Mouse (Mus musculus): ENCODE data around the gene Tspan3. TPM values are rescaled to one million over a fixed set of nuclear protein-coding genes. Genes with fewer than 3 reads are reported as not detected.

The Tspan3 gene
- polyA plus RNA-seq, 1 experiment from 2014 or later, result 552 TPM

DNA sequence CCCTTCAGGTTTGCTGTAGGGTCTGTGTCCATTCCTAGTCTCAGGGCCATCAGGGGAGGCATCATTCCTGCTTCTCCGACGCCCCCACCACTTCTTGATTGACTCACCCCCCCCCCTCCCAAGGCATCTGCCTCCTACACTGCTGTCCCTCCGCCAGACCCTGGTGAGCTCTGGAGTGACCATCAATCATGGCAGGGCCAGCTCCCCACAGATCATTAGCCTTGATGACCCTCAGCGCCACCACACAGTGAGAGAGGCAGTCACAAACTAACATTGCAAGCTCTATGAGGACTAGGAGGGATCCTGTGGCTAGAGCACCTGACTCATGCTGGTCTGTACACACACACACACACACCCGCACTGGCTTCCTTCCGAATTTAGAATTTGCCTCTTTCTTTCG, 60.4 kb downstream of the Tspan3 start:
- no peaks in the 10 kb centered on the region for H3K9me3 ChIP-seq
- no peak overlapping the region for H3K4me3 ChIP-seq
- no peak overlapping the region for H3K4me2 ChIP-seq (replicated peaks)
- H3K27ac ChIP-seq (replicated peaks), result no peak overlapping the region
- no peaks in the 10 kb centered on the region for H3K36me3 ChIP-seq
- no peak for ATAC-seq (replicated peaks)
- H3K9ac ChIP-seq (replicated peaks), result no peak overlapping the region
- no peaks in the 10 kb centered on the region for H3K27me3 ChIP-seq
- 0 out of 2 replicates have a peak, but pooled peaks cover 3% of the 10 kb centered on the region for H3K4me1 ChIP-seq
- 89% methylated on average over 7 of the region's 7 CpGs for WGBS

DNA sequence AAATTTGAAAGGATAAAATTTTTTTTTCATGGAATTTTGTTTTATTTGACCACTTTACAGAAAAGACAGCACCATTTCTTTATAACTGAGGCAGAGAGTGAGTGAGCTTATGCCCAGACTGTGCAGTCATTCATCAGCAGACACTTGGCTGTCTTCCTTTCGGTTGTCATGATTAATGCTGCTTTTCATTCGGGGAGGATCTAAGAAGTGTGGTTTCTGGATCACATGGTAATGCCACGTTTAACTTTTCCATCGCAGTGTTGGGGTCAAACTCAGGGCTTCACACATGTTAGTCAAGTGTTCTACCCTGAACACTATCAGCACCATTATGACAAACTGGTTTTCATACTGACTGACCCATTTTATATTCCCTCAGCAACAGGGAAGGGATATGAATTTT, 64.3 kb downstream of the Tspan3 start:
- no peak overlapping the region for H3K4me3 ChIP-seq
- no peaks in the 10 kb centered on the region for H3K9me3 ChIP-seq
- no peak for ATAC-seq (replicated peaks)
- H3K27me3 ChIP-seq, result no peaks in the 10 kb centered on the region
- no peak overlapping the region for H3K4me2 ChIP-seq (replicated peaks)
- no peak overlapping the region for H3K9ac ChIP-seq (replicated peaks)
- no peaks in the 10 kb centered on the region for H3K36me3 ChIP-seq
- 0 out of 2 replicates have a peak, but pooled peaks cover 3% of the 10 kb centered on the region for H3K4me1 ChIP-seq
- no peak overlapping the region for H3K27ac ChIP-seq (replicated peaks)
- 56% methylated on average over 4 of the region's 4 CpGs for WGBS

DNA sequence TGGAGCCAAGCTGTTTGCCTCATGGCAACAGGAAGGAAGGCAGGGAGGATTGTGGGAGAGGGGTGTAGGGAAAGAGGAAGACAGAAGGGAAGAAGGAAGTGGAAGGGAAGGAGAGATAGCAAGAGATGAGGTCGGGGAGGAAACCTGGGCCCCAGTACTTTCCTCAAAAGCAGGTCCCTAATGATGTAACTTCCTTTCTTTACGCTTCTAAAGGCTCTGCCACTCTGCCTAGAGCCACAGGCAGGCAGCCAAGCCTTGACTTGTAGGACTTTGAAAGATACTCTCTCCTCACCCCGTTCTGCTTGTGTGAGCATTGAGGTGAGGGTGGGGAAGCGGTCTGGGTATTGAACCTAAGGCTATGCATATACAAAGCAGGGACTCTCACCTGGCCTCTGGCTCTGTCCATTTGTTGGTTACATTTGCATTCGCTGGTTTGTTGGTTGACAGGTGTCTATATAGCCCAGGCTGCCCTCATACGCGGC, 65.2 kb downstream of the Tspan3 start:
- Histone ChIP-seq H3K27me3 (no peaks in the 10 kb centered on the region), H3K27ac (replicated peaks) (no peak overlapping the region), H3K9me3 (no peaks in the 10 kb centered on the region), H3K4me1 (0 out of 2 replicates have a peak, but pooled peaks cover 3% of the 10 kb centered on the region), H3K4me3 (no peak overlapping the region), H3K9ac (replicated peaks) (no peak overlapping the region), H3K4me2 (replicated peaks) (no peak overlapping the region), H3K36me3 (no peaks in the 10 kb centered on the region)
- ATAC-seq (replicated peaks), result no peak
- WGBS, result 84% methylated on average over 7 of the region's 7 CpGs

DNA sequence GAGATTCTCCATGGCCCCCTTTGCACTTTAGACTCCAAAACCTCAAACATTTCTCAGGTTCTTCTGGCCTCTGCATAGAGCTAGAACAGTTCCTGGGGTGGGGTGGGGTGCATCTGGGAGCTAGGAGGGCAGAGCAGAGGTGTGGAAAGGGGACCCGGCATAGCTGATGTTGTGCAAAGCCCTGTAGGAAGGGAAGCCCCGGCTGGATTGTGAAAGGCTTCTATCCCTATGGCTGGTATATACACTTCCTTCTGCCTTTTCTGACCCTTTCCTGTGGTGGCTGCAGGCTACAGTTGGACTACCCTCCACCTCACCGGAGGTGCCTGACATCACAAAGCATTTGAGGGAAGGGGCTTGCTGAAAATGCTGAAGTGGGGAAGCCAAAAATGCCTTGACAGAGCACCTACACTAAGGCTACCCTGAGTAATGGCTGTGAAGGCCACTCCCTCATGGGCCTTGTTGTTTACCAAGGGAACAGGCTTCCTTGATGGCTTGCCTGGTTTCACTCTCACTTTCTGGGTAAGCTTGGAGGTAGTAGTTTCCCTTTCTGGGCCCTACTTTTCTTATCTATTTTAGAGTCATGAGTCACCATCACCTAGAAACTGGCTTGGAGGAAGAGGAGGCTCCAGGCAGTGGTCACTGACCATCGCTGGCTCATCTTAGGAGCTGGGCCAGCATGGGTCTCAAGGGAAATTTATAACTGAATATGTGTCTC, 67.5 kb downstream of the Tspan3 start:
- H3K9ac ChIP-seq (replicated peaks), result no peak overlapping the region
- H3K27ac ChIP-seq (replicated peaks), result no peak overlapping the region
- no peaks in the 10 kb centered on the region for H3K27me3 ChIP-seq
- no peaks in the 10 kb centered on the region for H3K36me3 ChIP-seq
- H3K4me3 ChIP-seq, result no peak overlapping the region
- 0 out of 2 replicates have a peak, but pooled peaks cover 3% of the 10 kb centered on the region for H3K4me1 ChIP-seq
- H3K4me2 ChIP-seq (replicated peaks), result no peak overlapping the region
- no peak for ATAC-seq (replicated peaks)
- 89% methylated on average over 4 of the region's 4 CpGs for WGBS
- H3K9me3 ChIP-seq, result no peaks in the 10 kb centered on the region

DNA sequence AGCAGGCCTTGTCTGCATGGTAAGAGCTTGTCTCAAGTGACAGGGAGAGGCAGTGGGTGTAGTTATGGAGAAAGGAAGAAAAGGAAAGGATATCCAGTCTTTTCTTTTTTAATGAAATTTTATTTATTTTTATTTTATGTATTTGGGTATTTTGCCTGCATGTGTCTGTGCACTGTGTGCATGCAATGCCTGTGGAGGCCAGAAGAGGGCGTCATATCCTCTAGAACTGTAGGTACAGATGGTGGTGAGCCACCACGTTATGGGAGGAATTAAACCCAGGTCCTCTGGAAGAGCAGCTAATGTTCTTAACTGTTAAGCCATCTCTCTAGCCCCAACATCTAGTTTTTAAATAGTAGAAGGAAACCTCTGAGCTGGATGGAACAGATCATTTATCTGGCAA, 73.2 kb downstream of the Tspan3 start:
- Histone ChIP-seq H3K27ac (replicated peaks) (no peak overlapping the region), H3K4me3 (no peak overlapping the region), H3K9ac (replicated peaks) (no peak overlapping the region), H3K4me1 (peaks cover 11% of the 10 kb centered on the region), H3K9me3 (no peaks in the 10 kb centered on the region), H3K27me3 (no peaks in the 10 kb centered on the region), H3K36me3 (no peaks in the 10 kb centered on the region), H3K4me2 (replicated peaks) (no peak overlapping the region)
- no peak for ATAC-seq (replicated peaks)
- WGBS, result 54% methylated on average over 2 of the region's 2 CpGs

DNA sequence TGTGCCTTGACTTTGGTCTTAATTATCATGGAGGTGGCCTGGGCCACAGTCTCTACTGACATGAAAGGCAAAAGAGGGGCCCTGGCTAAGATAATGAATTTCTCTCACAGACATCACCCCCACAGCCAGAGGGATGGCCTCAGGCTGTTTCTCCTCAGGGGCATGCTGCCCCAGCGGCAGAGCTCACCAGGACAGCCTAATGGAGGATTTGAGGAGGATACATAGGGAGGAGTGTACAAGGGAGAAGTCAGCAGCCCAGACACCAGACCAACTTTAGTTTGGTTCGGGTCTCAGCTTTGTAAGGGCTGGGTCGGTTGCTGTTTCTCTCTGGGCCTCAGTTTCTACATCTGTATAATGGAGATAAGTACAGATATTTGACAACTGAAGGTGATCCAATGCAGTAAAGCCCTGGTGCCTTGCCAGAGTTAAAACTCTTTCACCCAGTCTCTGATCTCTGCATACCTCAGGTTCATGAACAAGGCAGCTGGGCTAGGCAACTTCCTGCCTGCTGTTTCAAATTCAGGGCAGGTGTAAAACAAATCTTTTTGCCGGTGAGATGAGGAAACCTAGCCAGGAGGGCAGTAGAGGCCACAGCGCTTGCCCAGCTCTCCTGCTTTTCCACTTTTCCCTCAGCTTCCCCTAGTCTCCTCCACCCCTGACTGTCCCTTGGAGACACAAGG, 74.6 kb downstream of the Tspan3 start:
- peak; percentile 33; the same call in 1 of the 2 replicates for ATAC-seq (replicated peaks)
- no peak overlapping the region for H3K9ac ChIP-seq (replicated peaks)
- WGBS, result 82% methylated on average over 5 of the region's 5 CpGs
- H3K9me3 ChIP-seq, result no peaks in the 10 kb centered on the region
- peak overlapping the region; percentile 68 for H3K27ac ChIP-seq (replicated peaks)
- peaks cover 11% of the 10 kb centered on the region for H3K4me1 ChIP-seq
- no peaks in the 10 kb centered on the region for H3K27me3 ChIP-seq
- peak overlapping the region; percentile 26; the same call in 1 of the 2 replicates for H3K4me2 ChIP-seq (replicated peaks)
- H3K36me3 ChIP-seq, result no peaks in the 10 kb centered on the region
- H3K4me3 ChIP-seq, result no peak overlapping the region

DNA sequence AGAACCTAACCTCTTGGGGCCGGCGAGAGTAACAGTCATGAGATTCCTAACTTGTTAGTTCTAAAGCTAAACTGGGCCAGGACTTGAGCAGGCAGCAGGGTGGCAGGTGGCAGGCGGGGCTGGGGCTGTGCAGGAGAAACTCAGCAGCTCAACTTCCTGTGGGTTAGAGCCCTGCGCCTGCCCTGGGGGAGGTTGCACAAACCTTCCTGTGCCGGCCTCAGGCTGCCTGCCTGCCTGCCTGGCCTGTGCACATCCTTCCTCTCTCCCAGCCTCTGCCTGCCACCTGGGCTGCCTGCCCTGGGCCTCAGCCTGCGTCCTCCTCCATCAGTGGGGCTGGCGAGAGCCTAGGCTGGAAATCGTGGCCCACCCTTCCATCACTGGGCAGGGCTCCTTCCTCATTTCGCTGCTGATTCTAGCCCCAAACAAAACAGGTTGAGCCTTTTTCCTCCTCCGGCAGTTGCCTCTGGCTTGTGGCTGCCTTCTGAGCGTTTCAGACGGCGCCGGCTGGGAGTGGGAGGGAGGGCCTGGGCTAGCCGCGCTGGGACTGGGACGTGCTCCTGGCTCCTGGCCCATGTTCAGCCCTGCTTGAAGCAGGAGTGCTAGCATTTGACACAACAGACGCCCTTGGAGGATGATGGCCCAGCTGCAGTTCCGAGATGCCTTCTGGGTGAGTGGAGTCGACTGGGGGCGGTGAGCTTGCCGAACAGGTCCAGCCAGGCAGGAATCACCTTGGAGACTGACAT, 75.3 kb downstream of the Tspan3 start, which contains the start of gene Pstpip1:
Gene Pstpip1 (plus strand): TSS at position 185 of the 743 bp plus-strand sequence.
- H3K4me2 ChIP-seq (replicated peaks), result peak within 1 kb of the TSS; percentile 26
- peak; percentile 86 for ATAC-seq (replicated peaks)
- no peaks in the 10 kb centered on the region for H3K9me3 ChIP-seq
- 32% methylated on average over 22 of the region's 22 CpGs for WGBS
- H3K4me1 ChIP-seq, result peaks cover 11% of the 10 kb centered on the region
- H3K36me3 ChIP-seq, result no peaks in the 10 kb centered on the region
- H3K27ac ChIP-seq (replicated peaks), result peak within 1 kb of the TSS; percentile 68
- no peaks in the 10 kb centered on the region for H3K27me3 ChIP-seq
- H3K9ac ChIP-seq (replicated peaks), result peak within 1 kb of the TSS; percentile 33; the same call in 1 of the 2 replicates
- no peak within 1 kb of the TSS for H3K4me3 ChIP-seq

DNA sequence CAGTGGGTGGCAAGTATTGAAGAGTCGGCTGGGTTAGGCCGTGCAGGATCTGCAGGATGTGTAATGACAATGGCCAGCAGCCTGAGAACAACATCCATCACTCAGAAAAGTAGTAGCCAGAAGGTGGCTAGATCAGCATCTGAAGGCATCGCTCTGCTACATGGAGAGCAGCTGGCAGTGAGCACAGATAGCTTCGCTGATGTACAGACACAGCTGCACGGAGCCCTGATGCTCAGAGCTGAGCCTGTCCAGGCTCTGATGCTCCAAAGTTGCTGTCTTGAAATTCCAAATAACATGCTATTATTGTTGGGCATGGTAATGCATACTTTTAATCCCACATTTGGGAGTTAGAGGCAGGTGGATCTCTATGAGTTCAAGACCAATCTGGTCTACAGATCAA, 78.8 kb downstream of the Tspan3 start:
- Histone ChIP-seq H3K9me3 (no peaks in the 10 kb centered on the region), H3K9ac (replicated peaks) (no peak overlapping the region), H3K27ac (replicated peaks) (no peak overlapping the region), H3K4me3 (no peak overlapping the region), H3K27me3 (no peaks in the 10 kb centered on the region), H3K4me1 (peaks cover 11% of the 10 kb centered on the region), H3K36me3 (no peaks in the 10 kb centered on the region), H3K4me2 (replicated peaks) (no peak overlapping the region)
- WGBS, result 90% methylated on average over 5 of the region's 5 CpGs
- ATAC-seq (replicated peaks), result no peak

Other genes starting within 250 kb of the Tspan3 start
- gene Scaper, start 227.4 kb downstream of the Tspan3 start, polyA plus RNA-seq (2015; fragmentation: Nextera tagmentation; extraction: Ambion mirVana), result 31.9 and 34.6 TPM in 2 replicates
- not detected in 2 replicates for gene 4930563M21Rik, start 154.9 kb downstream of the Tspan3 start, polyA plus RNA-seq (2015; fragmentation: Nextera tagmentation; extraction: Ambion mirVana)
- gene Rcn2, start 123.6 kb downstream of the Tspan3 start, polyA plus RNA-seq (2015; fragmentation: Nextera tagmentation; extraction: Ambion mirVana), result 274 and 297 TPM in 2 replicates
- gene Pstpip1, start 75.5 kb downstream of the Tspan3 start, polyA plus RNA-seq (2015; fragmentation: Nextera tagmentation; extraction: Ambion mirVana), result 0.33 and 0.60 TPM in 2 replicates

All from forebrain, embryonic 15.5 days (tissue).